Mouse (Mus musculus): ENCODE measurements around the gene Kcnk7. TPM values are rescaled to one million over a fixed set of nuclear protein-coding genes. Genes with fewer than 3 reads are reported as not detected.

Kcnk7 gene
- total RNA-seq, 2 experiments from 2014 or later: not detected

DNA sequence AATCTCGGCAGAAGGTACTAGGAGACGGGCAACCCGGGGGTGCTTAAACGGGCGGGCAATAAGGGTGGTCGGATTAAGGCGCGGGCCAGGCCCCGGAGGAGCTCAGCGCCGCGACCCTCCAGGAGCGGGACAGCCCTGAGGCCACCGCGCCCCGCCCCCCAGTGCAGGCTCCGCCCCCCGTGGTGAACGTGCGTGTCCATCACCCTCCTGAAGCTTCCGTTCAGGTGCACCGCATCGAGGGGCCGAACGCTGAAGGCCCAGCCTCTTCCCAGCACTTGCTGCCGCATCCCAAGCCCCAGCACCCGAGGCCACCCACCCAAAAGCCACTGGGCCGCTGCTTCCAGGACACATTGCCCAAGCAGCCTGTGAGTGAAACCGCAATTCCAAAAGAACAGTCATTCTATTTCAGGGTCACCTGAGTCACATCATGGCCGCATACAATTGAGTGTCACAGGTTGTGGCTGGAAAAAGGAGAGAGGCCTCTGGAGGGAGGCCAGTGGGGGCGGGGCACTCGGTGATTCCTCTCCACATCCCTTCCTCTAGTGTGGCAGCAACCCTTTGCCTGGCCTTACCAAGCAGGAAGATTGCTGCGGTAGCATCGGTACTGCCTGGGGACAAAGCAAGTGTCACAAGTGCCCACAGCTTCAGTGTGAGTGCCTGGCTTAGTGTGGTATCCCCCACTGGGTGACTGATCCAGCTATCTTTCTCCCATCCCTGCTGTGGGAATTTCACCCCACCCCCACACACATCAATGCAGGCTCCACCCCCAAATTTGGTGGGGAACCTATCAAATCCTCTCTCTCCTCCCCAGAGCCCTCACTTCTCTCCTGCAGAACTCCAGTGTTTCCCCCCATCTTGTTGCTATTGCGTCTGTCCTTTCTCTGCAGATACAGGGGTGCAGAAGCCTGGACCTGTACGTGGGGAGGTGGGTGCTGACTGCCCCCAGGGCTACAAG, 41.9 kb downstream of the Kcnk7 start:
- ATAC-seq (replicated peaks; ENCODE audit: low FRiP score, poor library complexity, severe bottlenecking): no peak

GRCm38 (mm10) chr19:5746907-5747363, 42.8 kb downstream of the Kcnk7 start:
- no peak for ATAC-seq (replicated peaks; ENCODE audit: low FRiP score, poor library complexity, severe bottlenecking)

DNA sequence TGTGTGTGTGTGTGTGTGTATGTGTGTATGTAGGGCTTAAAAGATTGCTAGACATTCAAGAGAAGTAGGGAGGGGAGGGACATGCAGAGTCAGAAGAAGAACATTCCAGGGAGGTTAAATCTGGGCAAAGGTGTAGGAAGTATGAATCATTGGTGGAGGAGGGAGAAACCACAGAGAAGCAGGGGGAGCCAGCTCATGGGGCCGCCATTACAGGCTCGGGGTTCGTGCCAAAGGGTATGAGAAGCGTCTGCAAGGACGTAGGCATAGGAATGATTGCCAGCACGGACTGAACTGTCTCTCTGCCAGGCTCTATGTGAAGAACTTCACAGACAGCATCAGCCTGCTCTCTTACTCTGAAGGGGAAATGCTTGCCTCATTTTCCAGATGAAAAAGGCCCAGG, 45.3 kb downstream of the Kcnk7 start:
- no peak for ATAC-seq (replicated peaks; ENCODE audit: low FRiP score, poor library complexity, severe bottlenecking)

DNA sequence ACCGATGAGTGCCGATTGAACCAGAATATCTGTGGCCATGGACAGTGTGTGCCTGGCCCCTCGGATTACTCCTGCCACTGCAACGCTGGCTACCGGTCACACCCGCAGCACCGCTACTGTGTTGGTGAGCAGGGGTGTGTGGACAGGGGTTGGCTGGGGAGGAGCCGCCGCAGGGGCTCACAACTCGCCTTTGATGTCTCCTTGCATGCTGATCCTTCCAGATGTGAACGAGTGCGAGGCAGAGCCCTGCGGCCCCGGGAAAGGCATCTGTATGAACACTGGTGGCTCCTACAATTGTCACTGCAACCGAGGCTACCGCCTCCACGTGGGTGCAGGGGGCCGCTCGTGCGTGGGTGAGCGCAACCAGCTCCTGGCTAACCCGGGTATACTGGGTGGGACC, 46.8 kb downstream of the Kcnk7 start:
- no peak for ATAC-seq (replicated peaks; ENCODE audit: low FRiP score, poor library complexity, severe bottlenecking)

DNA sequence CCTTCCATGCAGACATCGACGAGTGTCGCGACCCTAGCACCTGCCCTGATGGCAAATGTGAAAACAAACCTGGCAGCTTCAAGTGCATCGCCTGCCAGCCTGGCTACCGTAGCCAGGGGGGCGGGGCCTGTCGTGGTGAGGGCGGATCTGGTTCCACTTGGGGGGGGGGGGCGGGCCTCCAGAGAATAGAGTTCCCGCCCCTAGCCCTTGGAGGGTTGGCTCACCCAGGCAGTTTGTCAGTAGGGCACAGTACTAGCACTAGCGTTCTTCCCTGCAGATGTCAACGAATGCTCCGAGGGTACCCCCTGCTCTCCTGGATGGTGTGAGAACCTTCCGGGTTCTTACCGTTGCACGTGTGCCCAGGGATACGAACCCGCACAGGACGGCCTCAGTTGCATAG, 47.6 kb downstream of the Kcnk7 start:
- ATAC-seq (replicated peaks; ENCODE audit: low FRiP score, poor library complexity, severe bottlenecking): no peak

DNA sequence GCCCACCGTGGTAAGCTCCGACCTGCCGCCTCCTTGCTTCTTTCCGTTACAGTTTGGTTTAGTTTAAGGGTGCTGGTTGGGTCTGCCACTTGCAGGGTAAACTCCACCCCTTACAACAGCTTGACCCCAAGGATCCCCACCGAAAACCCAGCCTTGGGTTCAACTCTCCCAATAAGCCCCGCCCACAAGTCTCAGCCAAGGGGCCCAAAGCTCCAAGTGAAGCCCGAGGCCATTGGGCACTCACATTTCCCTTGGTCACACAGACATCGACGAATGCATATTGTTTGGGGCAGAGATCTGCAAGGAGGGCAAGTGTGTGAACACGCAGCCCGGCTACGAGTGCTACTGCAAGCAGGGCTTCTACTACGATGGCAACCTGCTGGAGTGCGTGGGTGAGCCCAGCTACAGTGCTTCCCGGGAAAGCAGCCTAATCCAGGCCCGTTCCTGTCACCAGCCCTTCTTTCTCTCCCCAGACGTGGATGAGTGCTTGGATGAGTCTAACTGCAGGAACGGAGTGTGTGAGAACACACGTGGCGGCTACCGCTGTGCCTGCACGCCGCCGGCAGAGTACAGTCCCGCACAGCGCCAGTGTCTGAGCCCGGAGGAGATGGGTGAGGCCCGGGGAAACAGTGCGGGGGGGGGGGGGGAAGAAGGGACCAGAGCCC, 52.3 kb downstream of the Kcnk7 start:
- ATAC-seq (replicated peaks; ENCODE audit: low FRiP score, poor library complexity, severe bottlenecking): no peak

Other genes with a start within 250 kb of the Kcnk7 start
- not detected in 2 replicates for gene Ccdc85b, start 246.5 kb upstream of the Kcnk7 start, total RNA-seq (2015; ENCODE audit: low replicate concordance)
- 1.2 TPM in 1 of 2 replicates, not detected in the other for gene Ccdc85b, start 246.5 kb upstream of the Kcnk7 start, total RNA-seq (2017; ENCODE audit: low replicate concordance)
- gene Fibp, start 243.8 kb upstream of the Kcnk7 start, total RNA-seq (2015; ENCODE audit: low replicate concordance): 11.5 and 21.8 TPM in 2 replicates
- 29.0 and 32.5 TPM in 2 replicates for gene Fibp, start 243.8 kb upstream of the Kcnk7 start, total RNA-seq (2017; ENCODE audit: low replicate concordance)
- 6.3 TPM in 1 of 2 replicates, not detected in the other for gene Ctsw, start 235.9 kb upstream of the Kcnk7 start, total RNA-seq (2015; ENCODE audit: low replicate concordance)
- not detected in 2 replicates for gene Ctsw, start 235.9 kb upstream of the Kcnk7 start, total RNA-seq (2017; ENCODE audit: low replicate concordance)
- 5.0 TPM in 1 of 2 replicates, not detected in the other for gene Efemp2, start 230.4 kb upstream of the Kcnk7 start, total RNA-seq (2015; ENCODE audit: low replicate concordance)
- not detected in 2 replicates for gene Efemp2, start 230.4 kb upstream of the Kcnk7 start, total RNA-seq (2017; ENCODE audit: low replicate concordance)
- 2.5 and 59.5 TPM in 2 replicates for gene Mus81, start 216.0 kb upstream of the Kcnk7 start, total RNA-seq (2015; ENCODE audit: low replicate concordance)
- gene Mus81, start 216.0 kb upstream of the Kcnk7 start, total RNA-seq (2017; ENCODE audit: low replicate concordance): 6.5 and 11.2 TPM in 2 replicates
- 720 and 762 TPM in 2 replicates for gene Cfl1, start 213.9 kb upstream of the Kcnk7 start, total RNA-seq (2015; ENCODE audit: low replicate concordance)
- 460 and 469 TPM in 2 replicates for gene Cfl1, start 213.9 kb upstream of the Kcnk7 start, total RNA-seq (2017; ENCODE audit: low replicate concordance)
- gene 1700020D05Rik, start 200.6 kb upstream of the Kcnk7 start, total RNA-seq (2015; ENCODE audit: low replicate concordance): 21.4 and 25.6 TPM in 2 replicates
- 13.8 and 18.7 TPM in 2 replicates for gene 1700020D05Rik, start 200.6 kb upstream of the Kcnk7 start, total RNA-seq (2017; ENCODE audit: low replicate concordance)
- gene Snx32, start 193.8 kb upstream of the Kcnk7 start, total RNA-seq (2015; ENCODE audit: low replicate concordance): 35.3 and 43.6 TPM in 2 replicates
- 42.5 and 42.7 TPM in 2 replicates for gene Snx32, start 193.8 kb upstream of the Kcnk7 start, total RNA-seq (2017; ENCODE audit: low replicate concordance)
- not detected in 2 replicates for gene Ovol1, start 143.7 kb upstream of the Kcnk7 start, total RNA-seq (2015; ENCODE audit: low replicate concordance)
- not detected in 2 replicates for gene Ovol1, start 143.7 kb upstream of the Kcnk7 start, total RNA-seq (2017; ENCODE audit: low replicate concordance)
- gene Ap5b1, start 136.3 kb upstream of the Kcnk7 start, total RNA-seq (2015; ENCODE audit: low replicate concordance): 3.8 and 8.3 TPM in 2 replicates
- 6.4 and 11.0 TPM in 2 replicates for gene Ap5b1, start 136.3 kb upstream of the Kcnk7 start, total RNA-seq (2017; ENCODE audit: low replicate concordance)
- 87.2 and 123 TPM in 2 replicates for gene Rnaseh2c, start 102.5 kb upstream of the Kcnk7 start, total RNA-seq (2015; ENCODE audit: low replicate concordance)
- 36.2 and 100.0 TPM in 2 replicates for gene Rnaseh2c, start 102.5 kb upstream of the Kcnk7 start, total RNA-seq (2017; ENCODE audit: low replicate concordance)
- 31.0 and 42.8 TPM in 2 replicates for gene Kat5, start 94.1 kb upstream of the Kcnk7 start, total RNA-seq (2015; ENCODE audit: low replicate concordance)
- gene Kat5, start 94.1 kb upstream of the Kcnk7 start, total RNA-seq (2017; ENCODE audit: low replicate concordance): 29.1 and 35.0 TPM in 2 replicates
- gene Rela, start 66.9 kb upstream of the Kcnk7 start, total RNA-seq (2015; ENCODE audit: low replicate concordance): 18.4 and 26.0 TPM in 2 replicates
- gene Rela, start 66.9 kb upstream of the Kcnk7 start, total RNA-seq (2017; ENCODE audit: low replicate concordance): 7.2 and 14.8 TPM in 2 replicates
- 97.7 and 126 TPM in 2 replicates for gene Sipa1, start 40.7 kb upstream of the Kcnk7 start, total RNA-seq (2015; ENCODE audit: low replicate concordance)
- 127 and 129 TPM in 2 replicates for gene Sipa1, start 40.7 kb upstream of the Kcnk7 start, total RNA-seq (2017; ENCODE audit: low replicate concordance)
- 12.2 and 13.7 TPM in 2 replicates for gene Map3k11, start 15.6 kb upstream of the Kcnk7 start, total RNA-seq (2015; ENCODE audit: low replicate concordance)
- gene Map3k11, start 15.6 kb upstream of the Kcnk7 start, total RNA-seq (2017; ENCODE audit: low replicate concordance): 9.4 and 14.1 TPM in 2 replicates
- 31.4 and 61.3 TPM in 2 replicates for gene Pcnx3, start 15.5 kb upstream of the Kcnk7 start, total RNA-seq (2015; ENCODE audit: low replicate concordance)
- 44.7 and 54.5 TPM in 2 replicates for gene Pcnx3, start 15.5 kb upstream of the Kcnk7 start, total RNA-seq (2017; ENCODE audit: low replicate concordance)
- gene Ehbp1l1, start 21.9 kb downstream of the Kcnk7 start, total RNA-seq (2015; ENCODE audit: low replicate concordance): 176 and 250 TPM in 2 replicates
- 668 and 983 TPM in 2 replicates for gene Ehbp1l1, start 21.9 kb downstream of the Kcnk7 start, total RNA-seq (2017; ENCODE audit: low replicate concordance)
- gene Fam89b, start 25.3 kb downstream of the Kcnk7 start, total RNA-seq (2015; ENCODE audit: low replicate concordance): 67.9 and 77.8 TPM in 2 replicates
- gene Fam89b, start 25.3 kb downstream of the Kcnk7 start, total RNA-seq (2017; ENCODE audit: low replicate concordance): 18.7 and 41.5 TPM in 2 replicates
- 2.5 and 10.1 TPM in 2 replicates for gene Ltbp3, start 36.5 kb downstream of the Kcnk7 start, total RNA-seq (2015; ENCODE audit: low replicate concordance)
- gene Ltbp3, start 36.5 kb downstream of the Kcnk7 start, total RNA-seq (2017; ENCODE audit: low replicate concordance): 1.6 TPM in 1 of 2 replicates, not detected in the other
- 18.4 and 24.1 TPM in 2 replicates for gene Scyl1, start 67.1 kb downstream of the Kcnk7 start, total RNA-seq (2015; ENCODE audit: low replicate concordance)
- gene Scyl1, start 67.1 kb downstream of the Kcnk7 start, total RNA-seq (2017; ENCODE audit: low replicate concordance): 17.2 and 17.3 TPM in 2 replicates
- gene Frmd8, start 170.9 kb downstream of the Kcnk7 start, total RNA-seq (2015; ENCODE audit: low replicate concordance): 3.6 and 9.2 TPM in 2 replicates
- gene Frmd8, start 170.9 kb downstream of the Kcnk7 start, total RNA-seq (2017; ENCODE audit: low replicate concordance): 4.2 and 6.0 TPM in 2 replicates
- gene Slc25a45, start 173.4 kb downstream of the Kcnk7 start, total RNA-seq (2015; ENCODE audit: low replicate concordance): 2.9 and 8.8 TPM in 2 replicates
- gene Slc25a45, start 173.4 kb downstream of the Kcnk7 start, total RNA-seq (2017; ENCODE audit: low replicate concordance): 7.2 and 7.8 TPM in 2 replicates
- 3.8 and 4.7 TPM in 2 replicates for gene Tigd3, start 189.8 kb downstream of the Kcnk7 start, total RNA-seq (2015; ENCODE audit: low replicate concordance)
- gene Tigd3, start 189.8 kb downstream of the Kcnk7 start, total RNA-seq (2017; ENCODE audit: low replicate concordance): 8.2 and 9.4 TPM in 2 replicates
- gene Dpf2, start 208.6 kb downstream of the Kcnk7 start, total RNA-seq (2015; ENCODE audit: low replicate concordance): 25.9 and 71.7 TPM in 2 replicates
- gene Dpf2, start 208.6 kb downstream of the Kcnk7 start, total RNA-seq (2017; ENCODE audit: low replicate concordance): 43.9 and 168 TPM in 2 replicates
- gene Cdc42ep2, start 220.4 kb downstream of the Kcnk7 start, total RNA-seq (2015; ENCODE audit: low replicate concordance): 0.72 TPM in 1 of 2 replicates, not detected in the other
- gene Cdc42ep2, start 220.4 kb downstream of the Kcnk7 start, total RNA-seq (2017; ENCODE audit: low replicate concordance): not detected in 2 replicates

Data from erythroid progenitor cell, adult 5-6 weeks (primary cell).